Mouse (Mus musculus) thymus, postnatal 25 days (tissue): Measurements from ENCODE around the gene Sorcs2.
A peak's percentile ranks its signal among the peaks of the same experiment; 100 is the strongest.

Experiments used
- DNase-seq: peaks from one replicate; pipeline ENCODE4 v3.0.0; 2022

Sorcs2 gene

DNA sequence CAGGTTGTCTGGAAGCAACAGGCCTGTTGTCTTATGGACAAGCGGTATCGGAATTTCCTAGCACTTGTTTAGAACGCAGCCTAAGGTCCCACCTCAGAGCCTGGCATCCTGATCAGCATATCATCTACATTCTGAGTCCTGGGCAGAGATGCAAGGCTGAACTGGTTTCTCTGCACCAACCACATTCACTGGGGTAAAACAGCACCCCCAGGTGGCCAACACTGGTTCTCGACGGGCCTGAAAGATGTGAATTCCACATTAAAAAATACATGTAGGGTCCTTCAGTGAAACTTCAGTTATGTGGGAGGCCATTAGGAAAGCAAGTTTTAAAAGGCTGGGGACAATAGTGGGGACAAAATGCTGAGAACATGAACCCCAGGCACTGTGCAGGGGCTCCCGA lies 174.2 kb downstream of the Sorcs2 start:
- DNase-seq, result peak; percentile 70

DNA sequence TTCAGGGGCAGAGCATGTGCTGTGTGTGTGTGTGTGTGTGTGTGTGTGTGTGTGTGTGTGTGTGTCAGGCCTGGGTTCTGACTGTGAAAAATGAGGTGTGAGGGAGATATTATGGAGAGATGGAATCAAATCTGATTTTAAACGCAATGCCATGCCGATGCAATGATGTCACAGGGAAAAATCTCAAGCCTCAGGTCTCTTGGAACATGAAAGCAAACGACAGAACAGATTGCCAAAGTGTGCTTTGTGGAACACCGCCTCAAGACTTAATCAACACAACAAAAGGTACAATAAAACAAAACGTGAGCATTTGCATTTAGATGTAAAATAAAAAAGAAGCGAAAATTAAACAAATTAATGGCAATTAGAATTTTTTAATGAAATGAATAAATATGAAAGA lies 177.3 kb downstream of the Sorcs2 start:
- no peak for DNase-seq

DNA sequence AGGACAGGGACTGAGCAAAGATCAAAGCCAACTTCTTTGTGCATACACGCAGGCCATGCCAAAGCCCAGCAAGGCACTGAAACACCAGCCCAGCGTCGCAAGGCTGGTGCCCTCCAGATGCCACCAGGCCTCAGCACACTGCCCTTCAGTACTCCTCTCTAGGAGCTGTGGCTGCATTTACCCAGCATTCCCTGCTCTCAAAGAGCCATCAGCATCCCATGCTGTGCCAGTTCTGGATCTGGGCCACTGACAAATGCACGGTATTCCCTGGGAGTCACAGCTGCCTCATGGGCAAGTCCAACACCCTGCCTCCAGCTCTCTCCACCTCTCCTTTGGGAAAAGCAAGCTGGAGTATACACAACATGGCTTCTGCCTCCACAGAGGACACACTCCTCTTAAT lies 177.8 kb downstream of the Sorcs2 start:
- DNase-seq, result no peak

DNA sequence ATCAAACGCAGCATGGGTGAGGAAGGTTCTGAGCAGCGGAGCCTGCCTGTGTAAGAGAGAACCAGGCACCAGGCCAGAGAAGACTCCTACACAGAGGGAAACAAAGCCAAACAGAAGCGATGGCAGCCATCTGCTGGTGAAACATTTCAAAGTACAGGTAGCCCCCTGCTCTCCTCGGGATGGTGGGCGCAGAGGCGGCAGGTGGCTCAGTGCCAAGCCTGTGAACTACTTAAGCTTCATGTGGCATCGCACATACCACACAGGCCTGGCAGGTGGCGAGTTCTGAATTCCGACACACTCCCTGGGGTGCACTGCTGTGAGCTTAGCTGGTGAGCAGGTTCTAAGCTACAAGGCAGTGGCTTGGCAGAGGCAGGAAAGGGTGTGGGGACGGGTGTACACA lies 184.6 kb downstream of the Sorcs2 start:
- peak; percentile 87 for DNase-seq

DNA sequence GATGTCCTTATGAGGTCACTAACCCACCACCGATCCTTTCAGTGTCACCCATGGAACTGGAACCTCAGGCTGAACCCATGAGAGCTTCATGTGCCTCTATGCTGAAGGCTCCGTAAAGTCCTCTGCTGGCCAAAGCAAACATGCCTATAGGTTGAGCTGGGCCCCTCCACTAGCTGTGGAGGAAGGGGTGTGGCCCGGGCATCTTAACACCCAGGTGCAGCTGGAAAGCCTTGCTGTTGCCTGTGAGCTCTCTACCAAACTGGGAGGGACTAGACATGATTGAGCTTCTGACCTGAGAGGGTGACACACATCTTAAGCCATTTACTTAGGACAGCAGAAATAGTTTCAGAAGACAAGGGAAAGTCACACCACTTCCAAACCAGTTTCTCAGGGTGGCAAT lies 189.1 kb downstream of the Sorcs2 start:
- peak; percentile 8 for DNase-seq

- DNase-seq, result no peak
These were observed 192.5 kb downstream of the Sorcs2 start for GRCm38 (mm10) chr5:36205397-36205796.

- peak; percentile 44 for DNase-seq
These were observed 194.0 kb downstream of the Sorcs2 start, which contains the start of gene Psapl1 for GRCm38 (mm10) chr5:36203916-36204315. Gene Psapl1 (plus strand): TSS chr5:36204021.

GRCm38 (mm10) chr5:36203421-36203820 lies 194.5 kb downstream of the Sorcs2 start:
- no peak for DNase-seq

GRCm38 (mm10) chr5:36202781-36203180 lies 195.2 kb downstream of the Sorcs2 start:
- DNase-seq, result no peak

- DNase-seq, result no peak
These were observed 198.4 kb downstream of the Sorcs2 start for GRCm38 (mm10) chr5:36199519-36199918.

GRCm38 (mm10) chr5:36195436-36195835 lies 202.5 kb downstream of the Sorcs2 start:
- no peak for DNase-seq

GRCm38 (mm10) chr5:36194631-36195030 lies 203.3 kb downstream of the Sorcs2 start:
- no peak for DNase-seq

GRCm38 (mm10) chr5:36192677-36193076 lies 205.3 kb downstream of the Sorcs2 start:
- no peak for DNase-seq

DNA sequence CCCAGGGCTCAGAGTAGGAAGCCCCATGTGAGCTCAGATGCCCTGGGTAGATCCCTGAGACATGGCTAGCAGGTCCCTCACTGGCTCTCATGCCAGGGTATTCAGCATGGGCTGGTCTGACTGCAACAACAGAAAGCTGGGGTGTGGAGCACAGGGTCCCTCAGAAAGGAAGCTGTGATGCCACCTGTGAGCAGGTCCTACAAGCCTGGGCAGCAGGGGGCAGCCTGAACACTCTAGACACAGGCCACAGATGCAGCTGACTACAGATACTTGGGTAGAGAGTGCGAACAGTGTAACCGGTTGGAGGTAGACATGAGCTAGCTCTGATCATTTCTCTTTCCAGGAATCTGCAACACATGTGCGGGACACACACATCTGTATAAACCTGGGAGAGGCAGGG lies 206.1 kb downstream of the Sorcs2 start:
- peak; percentile 61 for DNase-seq

DNA sequence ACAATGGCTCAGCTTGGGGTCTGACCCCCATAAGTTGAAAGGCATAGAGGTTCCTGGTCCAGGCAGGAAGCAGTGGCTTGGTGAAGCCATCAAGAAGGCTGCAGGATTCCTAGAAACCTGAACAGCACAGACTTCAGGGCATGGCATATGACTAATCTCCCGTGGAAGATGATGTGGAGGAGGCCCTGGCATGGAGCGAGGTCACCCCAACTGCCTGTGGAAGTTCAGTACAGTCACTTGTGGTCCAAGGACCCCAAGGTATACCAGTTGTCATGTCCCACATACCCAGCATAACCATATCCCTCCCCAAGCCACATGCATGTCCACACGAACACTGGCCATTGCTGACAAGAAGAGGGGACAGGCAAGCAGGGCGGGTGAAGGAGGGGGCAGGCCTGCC lies 206.7 kb downstream of the Sorcs2 start:
- no peak for DNase-seq

DNA sequence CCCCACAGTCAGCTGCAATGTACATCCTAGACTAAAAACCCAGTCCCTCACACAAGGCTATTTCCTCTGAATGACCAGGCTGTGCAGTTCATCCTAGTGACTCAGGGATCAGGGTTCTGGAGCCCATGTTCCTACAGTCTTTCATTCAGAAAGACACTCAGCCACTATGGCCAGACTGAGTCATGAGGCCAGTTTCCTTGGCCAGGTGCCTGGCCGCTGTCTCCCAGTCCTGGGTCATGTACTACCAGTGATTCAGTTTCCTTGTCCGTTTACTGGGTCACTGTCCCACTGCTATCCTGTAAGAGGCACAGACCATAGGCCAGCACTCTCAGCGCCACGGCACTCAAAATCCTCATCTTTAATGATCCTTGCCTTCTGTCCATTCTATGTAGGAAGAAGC lies 209.6 kb downstream of the Sorcs2 start:
- no peak for DNase-seq

DNA sequence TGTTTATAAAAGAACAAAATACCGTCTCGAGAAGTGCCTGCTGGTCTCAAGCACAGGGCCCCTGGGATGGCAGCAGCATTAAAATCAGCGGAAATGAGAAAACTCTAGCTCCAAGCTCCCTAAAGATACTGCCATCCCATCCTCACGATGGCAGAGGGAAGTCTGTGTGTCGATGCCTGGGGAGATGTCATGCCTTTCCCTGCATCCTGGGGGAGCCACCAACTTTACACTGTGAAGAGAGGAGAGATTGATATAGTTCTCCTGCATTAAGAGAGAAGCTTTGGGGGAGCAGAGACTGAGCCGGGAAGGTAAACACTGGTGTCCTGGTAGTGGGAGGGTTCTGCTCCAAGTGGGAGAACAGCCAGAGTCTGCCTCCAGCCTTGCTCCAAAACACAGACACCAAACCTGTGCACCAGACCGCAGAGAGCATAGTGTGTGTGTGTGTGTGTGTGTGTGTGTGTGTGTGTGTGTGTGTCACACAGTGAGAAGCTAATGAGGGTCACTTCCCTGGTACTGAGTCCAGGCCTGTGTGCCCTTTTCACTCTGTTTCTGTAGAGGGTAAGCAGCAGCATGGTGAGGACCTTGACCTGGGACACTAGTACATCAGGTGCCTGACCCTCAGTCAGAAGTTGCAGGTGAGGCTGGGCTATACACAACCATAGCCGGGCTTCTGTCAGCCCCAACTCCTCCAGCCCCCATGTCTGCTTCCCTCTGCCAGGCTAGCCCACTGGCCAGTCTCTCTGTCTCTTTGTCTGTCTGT lies 211.5 kb downstream of the Sorcs2 start:
- no peak for DNase-seq

GRCm38 (mm10) chr5:36182326-36182725 lies 215.6 kb downstream of the Sorcs2 start:
- no peak for DNase-seq

DNA sequence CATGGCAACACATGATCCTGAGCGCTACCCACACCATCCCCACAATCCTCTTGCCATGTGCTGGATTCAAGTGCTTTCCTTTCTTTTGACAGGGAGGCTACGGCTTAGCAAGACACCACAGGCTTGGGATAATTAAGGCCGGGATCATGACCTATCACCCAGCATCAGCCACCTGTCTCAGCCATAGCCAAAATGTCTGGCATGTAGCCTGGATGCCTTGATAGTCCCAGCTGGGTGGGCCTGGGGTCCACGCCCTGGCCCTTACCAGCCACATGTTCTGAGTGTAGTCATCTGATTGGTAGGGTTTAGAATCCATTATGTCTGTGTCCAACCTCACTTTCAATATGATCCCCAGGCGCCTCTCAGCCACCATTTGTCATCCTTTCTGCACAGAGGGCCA lies 218.2 kb downstream of the Sorcs2 start:
- no peak for DNase-seq

- no peak for DNase-seq
These were observed 219.2 kb downstream of the Sorcs2 start for GRCm38 (mm10) chr5:36178785-36179184.

DNA sequence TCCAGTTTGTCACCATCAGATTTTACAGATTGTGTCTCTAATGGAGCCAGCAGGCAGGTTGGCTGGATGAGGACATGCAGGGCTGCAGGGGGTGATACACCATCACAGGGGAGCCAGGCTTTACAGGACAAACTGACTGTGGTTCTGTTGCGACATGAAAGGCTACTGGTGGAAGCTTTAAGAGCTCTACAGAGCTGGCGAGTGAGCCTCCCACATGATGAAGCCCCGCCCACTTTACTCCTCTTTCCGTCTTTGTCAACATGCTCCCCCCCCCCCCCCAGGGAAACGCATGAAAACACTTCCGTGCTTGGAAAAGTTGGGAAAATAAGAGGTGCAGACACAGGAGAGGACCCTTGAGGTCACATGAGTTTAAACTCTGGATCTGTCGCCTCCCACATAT lies 219.7 kb downstream of the Sorcs2 start:
- no peak for DNase-seq

GRCm38 (mm10) chr5:36176873-36177272 lies 221.1 kb downstream of the Sorcs2 start:
- no peak for DNase-seq

DNA sequence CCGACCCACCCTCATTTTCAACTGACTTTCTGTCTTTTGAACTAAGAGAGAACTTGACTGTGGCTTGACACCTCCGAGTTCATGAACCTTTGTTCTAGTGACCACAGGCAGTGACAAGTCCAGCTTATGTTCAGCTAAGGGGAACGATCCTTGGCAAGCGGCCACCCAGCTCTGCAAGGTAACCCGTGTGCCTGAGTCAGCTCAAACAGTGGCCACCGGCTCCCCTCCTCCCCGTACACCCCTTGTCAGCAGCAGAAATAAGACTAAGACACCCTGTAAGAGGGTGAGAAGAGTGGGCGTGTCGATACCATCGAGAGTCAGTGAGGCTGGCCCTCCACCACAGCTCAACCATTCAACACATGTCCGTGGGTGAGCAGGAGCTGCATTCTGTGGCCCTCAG lies 221.5 kb downstream of the Sorcs2 start:
- no peak for DNase-seq

GRCm38 (mm10) chr5:36174569-36175115 lies 223.3 kb downstream of the Sorcs2 start:
- DNase-seq, result no peak
